Mouse (Mus musculus) layer of hippocampus, postnatal 36 days (tissue): ENCODE measurements around the gene Olfr54. TPM values are rescaled to one million over a fixed set of nuclear protein-coding genes. Genes with fewer than 3 reads are reported as not detected.

Source experiments
- total RNA-seq, 2 experiments: library from RNA; stranded (reverse); gene quantifications; 2 replicates each; pipeline ENCODE4 v1.2.3; 2021

The Olfr54 gene
- total RNA-seq, 2 experiments from 2014 or later = not detected

Other genes starting within 250 kb of the Olfr54 start
- 10 to 100 TPM; 51.4 to 52.3 TPM for gene Zfp354c, start 186.5 kb upstream of the Olfr54 start, total RNA-seq
- gene Zfp879, start 172.7 kb upstream of the Olfr54 start, total RNA-seq = 1 to 10 TPM; 3.3 to 5.0 TPM
- gene Grm6, start 163.6 kb upstream of the Olfr54 start, total RNA-seq = not detected
- gene Zfp454, start 126.6 kb upstream of the Olfr54 start, total RNA-seq = 1 to 10 TPM; 6.7 to 7.0 TPM
- gene Zfp2, start 98.1 kb upstream of the Olfr54 start, total RNA-seq = 10 to 100 TPM; 17.6 to 19.5 TPM
- gene Zfp354b, start 82.6 kb upstream of the Olfr54 start, total RNA-seq = 1 to 10 TPM; 6.5 to 7.4 TPM
- not detected for gene 4933414I15Rik, start 70.5 kb upstream of the Olfr54 start, total RNA-seq
- gene Prop1, start 60.5 kb upstream of the Olfr54 start, total RNA-seq = not detected
- not detected for gene Olfr1378, start 47.7 kb upstream of the Olfr54 start, total RNA-seq
- not detected for gene Olfr1377, start 32.3 kb upstream of the Olfr54 start, total RNA-seq
- gene Olfr51, start 10.6 kb upstream of the Olfr54 start, total RNA-seq = not detected
- not detected for gene Olfr1375, start 33.9 kb downstream of the Olfr54 start, total RNA-seq
- 1 to 10 TPM; 8.2 to 8.5 TPM for gene Zfp354a, start 45.0 kb downstream of the Olfr54 start, total RNA-seq
- not detected for gene Gm12569, start 206.2 kb downstream of the Olfr54 start, total RNA-seq
- 100 to 1,000 TPM; 130 to 140 TPM for gene Clk4, start 247.5 kb downstream of the Olfr54 start, total RNA-seq
- gene BC049762, start 248.8 kb downstream of the Olfr54 start, total RNA-seq = not detected